Mouse (Mus musculus) left cerebral cortex, adult 8-10 months (tissue): ENCODE measurements around the gene Sult1c1. TPM values are rescaled to one million over a fixed set of nuclear protein-coding genes. Genes with fewer than 3 reads are reported as not detected.
"Not testable (repeated sequence)": the region's sequence is repeated elsewhere in the genome, so short reads cannot be mapped to it uniquely, and the experiment has no call there.

ENCODE experiments used
- DNase-seq, 2 experiments: peaks; one replicate each; pipeline ENCODE4 v3.0.0; 2022; ENCODE audit warnings: low spot score in 2 of 2
- total RNA-seq, 4 experiments: library from RNA; stranded (reverse); gene quantifications; 2 replicates each; pipeline ENCODE4 v1.2.4; 2022

Gene Sult1c1
- not detected for total RNA-seq

DNA sequence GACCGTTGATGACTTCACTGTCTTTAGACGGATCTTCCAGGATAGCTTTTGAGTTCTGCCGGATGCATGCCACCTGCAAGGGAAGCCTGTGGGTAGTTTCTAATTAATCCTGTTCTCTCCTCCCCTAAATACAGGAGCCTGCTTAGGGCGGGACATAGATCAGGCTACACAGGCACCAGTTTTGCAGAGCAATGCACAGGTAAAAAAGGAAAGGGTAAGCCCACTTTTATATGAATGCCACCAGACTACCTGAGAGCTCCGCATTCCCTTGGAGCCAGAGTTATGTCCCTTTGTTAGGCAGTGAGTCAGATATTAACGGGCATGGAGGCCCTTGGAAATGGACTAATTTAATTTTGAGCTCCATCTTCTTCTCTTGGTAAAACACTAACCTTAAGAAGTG, at the start of gene Sult1c1:
Sult1c1 (minus strand) TSS at position 101 of the 400 bp plus-strand sequence.
- DNase-seq = no peak

DNA sequence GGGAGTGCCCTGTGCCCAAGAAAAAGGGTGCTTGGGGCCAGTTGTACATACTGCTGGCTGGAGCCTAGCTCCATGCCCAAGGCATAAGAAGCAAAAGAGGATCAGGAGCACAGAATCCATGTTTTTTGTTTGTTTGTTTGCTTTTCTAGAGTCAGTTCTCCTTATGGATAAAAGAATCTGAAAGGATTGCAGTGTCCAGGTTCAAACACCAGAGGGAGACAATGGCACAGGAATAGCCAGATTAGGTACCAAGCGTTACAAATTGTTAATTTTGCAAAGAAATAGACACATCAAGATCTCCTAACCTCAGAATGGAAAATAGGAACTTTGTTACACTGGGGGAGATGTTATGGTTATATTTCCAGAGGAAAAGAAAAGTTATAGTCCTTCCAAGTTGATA, 23.7 kb upstream of the Sult1c1 start:
- DNase-seq = no peak

DNA sequence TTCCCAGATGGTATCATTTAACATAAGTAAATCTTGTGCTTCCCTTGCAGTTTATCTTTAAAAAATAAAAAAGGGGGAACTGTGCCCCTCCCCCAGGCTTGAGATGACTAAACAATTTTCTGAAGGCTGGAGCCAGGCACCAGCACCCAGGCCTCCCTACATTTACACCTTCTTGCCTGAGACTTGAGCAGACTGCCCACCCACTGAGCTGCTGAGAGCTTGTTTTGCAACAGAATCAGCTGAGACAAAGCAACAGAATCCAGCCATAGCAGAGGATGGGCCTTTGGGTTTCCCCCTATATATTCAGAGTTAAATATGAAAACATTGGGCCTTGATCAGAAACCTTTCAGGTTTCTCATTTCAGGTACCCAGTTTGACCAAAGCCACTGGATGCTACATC, 20.7 kb upstream of the Sult1c1 start:
- no peak for DNase-seq

DNA sequence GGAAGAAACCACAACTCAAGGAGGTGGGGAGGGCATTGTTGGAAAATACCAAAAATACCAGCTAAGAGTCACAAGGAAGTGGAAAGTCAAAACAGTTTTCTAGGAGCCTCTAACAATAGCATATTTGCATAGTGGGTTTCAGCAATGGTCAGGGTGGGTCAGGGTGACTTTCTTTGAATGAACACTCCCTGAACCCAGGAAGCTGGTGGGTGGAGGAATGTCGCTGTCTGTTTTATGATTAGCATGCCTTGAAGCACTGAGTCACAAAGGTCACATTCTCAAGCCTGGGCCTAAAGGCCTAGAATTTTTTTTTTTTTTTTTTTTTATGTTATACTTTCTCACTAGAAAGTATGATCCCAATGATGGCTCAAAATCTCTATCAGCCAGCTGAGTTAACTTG, 20.1 kb upstream of the Sult1c1 start:
- not testable (repeated sequence) for DNase-seq

DNA sequence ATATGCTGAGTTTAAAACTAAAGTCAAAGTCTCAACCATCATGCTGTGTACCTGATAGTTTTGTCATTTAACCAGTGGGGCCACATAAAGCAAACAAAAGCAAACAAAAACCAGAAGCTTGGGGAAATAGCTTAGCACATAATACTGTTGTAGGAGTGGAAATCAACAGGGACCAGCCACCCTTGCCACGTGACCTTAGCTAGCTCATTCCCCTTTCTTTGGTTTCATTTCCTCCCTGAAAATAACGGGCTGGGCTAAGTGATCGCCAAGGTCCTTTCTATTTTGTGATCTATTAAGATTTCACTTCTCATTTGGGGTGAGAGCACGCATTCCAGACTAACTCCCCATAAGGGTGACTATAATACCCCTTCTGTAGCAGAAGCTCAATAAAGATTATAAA, 13.0 kb upstream of the Sult1c1 start:
- DNase-seq = no peak

DNA sequence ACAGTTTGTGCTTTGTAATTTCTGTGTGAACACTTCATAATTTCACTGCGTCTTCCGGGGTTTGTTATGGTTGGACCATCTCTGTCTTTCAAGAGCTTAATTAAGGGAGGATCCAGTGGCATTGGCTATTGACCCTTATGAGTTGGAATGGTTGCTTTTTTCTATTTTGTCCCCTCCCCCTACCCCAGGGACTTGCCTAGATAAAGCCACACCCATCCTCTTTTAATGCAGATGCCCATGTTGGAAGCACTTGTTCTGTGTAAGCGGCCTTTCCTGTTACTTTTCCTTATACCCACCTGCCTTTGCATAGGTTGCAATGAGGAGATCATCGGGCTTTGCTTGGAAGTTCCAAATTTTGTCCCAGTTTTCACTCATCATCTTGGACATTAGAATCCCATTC, 16.9 kb downstream of the Sult1c1 start:
- DNase-seq = no peak

DNA sequence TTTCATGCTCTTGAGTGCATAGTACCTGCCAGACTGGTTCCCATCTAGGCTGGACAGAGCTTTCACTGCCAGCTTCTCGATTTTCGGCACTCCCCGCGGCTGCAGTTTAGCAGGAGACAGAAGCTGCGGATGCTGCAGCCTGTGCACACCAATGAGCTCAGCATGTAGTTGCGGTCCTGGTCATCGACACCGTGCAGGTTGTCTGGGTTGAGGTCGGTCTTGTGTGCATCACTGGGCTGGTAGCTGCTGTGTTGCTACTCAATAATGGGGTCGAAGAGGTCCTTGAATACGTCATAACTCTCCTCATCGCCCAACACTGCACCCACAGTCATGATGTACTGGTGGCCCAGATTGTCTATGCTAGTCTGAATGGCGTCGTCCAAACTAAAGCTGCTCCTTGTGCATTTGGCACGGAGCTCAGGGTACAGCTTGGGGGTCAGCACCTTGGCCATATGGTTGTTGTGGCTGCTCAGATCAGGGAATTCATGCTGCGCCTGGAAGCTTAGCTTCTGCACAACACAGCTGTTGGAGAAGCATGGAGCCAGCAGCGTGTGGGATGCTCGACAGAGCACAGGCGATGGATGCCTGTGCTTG, 48.8 kb downstream of the Sult1c1 start:
- DNase-seq = no peak

DNA sequence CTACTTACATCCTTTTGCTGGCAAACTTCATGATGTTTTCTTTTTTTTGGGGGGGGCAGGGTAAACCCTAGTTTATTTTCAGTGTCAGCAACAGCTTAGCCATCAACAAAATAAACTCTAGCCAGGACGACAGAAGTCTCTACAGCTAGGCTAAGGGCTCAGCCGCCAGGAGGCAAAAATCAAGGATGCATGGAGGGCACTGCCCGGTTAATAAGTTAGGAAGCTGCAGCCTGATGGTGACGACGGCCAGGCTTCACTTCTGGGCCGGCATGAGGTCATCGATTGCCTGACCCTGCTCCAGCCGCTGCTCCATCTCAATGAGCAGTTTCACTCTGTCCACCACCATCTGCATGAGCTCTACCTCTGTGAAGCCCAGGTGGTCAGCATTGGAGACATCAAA, 49.7 kb downstream of the Sult1c1 start:
- DNase-seq = no peak

Other genes starting within 250 kb of the Sult1c1 start
- gene Sult1c2, start 144.3 kb downstream of the Sult1c1 start, total RNA-seq = not detected